Mouse (Mus musculus) hindbrain, embryonic 16.5 days (tissue): ENCODE data around the gene Camta1. TPM values are rescaled to one million over a fixed set of nuclear protein-coding genes. Genes with fewer than 3 reads are reported as not detected.

Experiments
- ATAC-seq: fragments of 200-750 bp; cut with Nextera tagmentation; 2 replicates; pipeline ENCODE4 v1.8.0; 2017; ENCODE audit warnings: moderate TSS enrichment, moderate library complexity
- H3K27ac ChIP-seq: fragments of 300-500 bp; sonication (generic); 2 replicates; pipeline ENCODE4 v1.5.1; 2014; ENCODE audit warnings: low read depth, mild to moderate bottlenecking, control low read depth, low read length, moderate library complexity
- H3K27me3 ChIP-seq: fragments of 300-500 bp; sonication (generic); replicated peaks from 2 replicates; pipeline ENCODE4 v1.6.1; 2014; ENCODE audit warnings: low read length; ENCODE audit not compliant: control insufficient read depth, insufficient read depth
- H3K36me3 ChIP-seq: fragments of 300-500 bp; sonication (generic); 2 replicates; pipeline ENCODE4 v1.6.1; 2014; ENCODE audit warnings: mild to moderate bottlenecking, low read length, moderate library complexity, mixed read lengths; ENCODE audit not compliant: control insufficient read depth, insufficient read depth
- H3K4me1 ChIP-seq: fragments of 300-500 bp; sonication (generic); 2 replicates; pipeline ENCODE4 v1.6.1; 2014; ENCODE audit warnings: low read depth, low read length; ENCODE audit not compliant: control insufficient read depth, insufficient read depth
- H3K4me2 ChIP-seq: fragments of 300-500 bp; sonication (generic); 2 replicates; pipeline ENCODE4 v1.6.1; 2014; ENCODE audit warnings: mild to moderate bottlenecking, low read length, control low read depth, moderate library complexity
- H3K4me3 ChIP-seq: fragments of 300-500 bp; sonication (generic); 2 replicates; pipeline ENCODE4 v1.5.1; 2014; ENCODE audit warnings: mild to moderate bottlenecking, low read length, control low read depth, moderate library complexity
- H3K9ac ChIP-seq: fragments of 300-500 bp; sonication (generic); 2 replicates; pipeline ENCODE4 v1.6.1; 2014; ENCODE audit warnings: low read depth, mild to moderate bottlenecking, control low read depth, low read length, moderate library complexity
- H3K9me3 ChIP-seq: fragments of 300-500 bp; sonication (generic); 2 replicates; pipeline ENCODE4 v1.6.1; 2014; ENCODE audit warnings: mild to moderate bottlenecking, low read length, moderate library complexity; ENCODE audit not compliant: control insufficient read depth
- WGBS: fragments of 180-500 bp; shearing (Covaris S2); extraction: QIAGEN DNeasy Blood & Tissue Kit; methylation state at CpG from one replicate; pipeline ENCODE4 v1.1.7; 2014; 5-methylcytosine and 5-hydroxymethylcytosine counted together
- polyA plus RNA-seq: library from polyadenylated mRNA; unstranded; fragments of >200 nt; fragmentation: Nextera tagmentation; extraction: Ambion mirVana; gene quantifications from 2 replicates; pipeline ENCODE4 v1.2.1, GENCODE M21; 2015

Camta1 gene
- polyA plus RNA-seq, 1 experiment from 2014 or later, result 153 TPM

- Histone ChIP-seq H3K4me1 (peaks cover 9% of the 10 kb centered on the region), H3K27me3 (no peaks in the 10 kb centered on the region), H3K27ac (no peak overlapping the region), H3K36me3 (no peaks in the 10 kb centered on the region), H3K9me3 (no peaks in the 10 kb centered on the region), H3K4me3 (no peak overlapping the region), H3K4me2 (no peak overlapping the region), H3K9ac (no peak overlapping the region)
- ATAC-seq, result no peak
- WGBS, result 43% methylated on average over 7 of the region's 7 CpGs
Observed at GRCm38 (mm10) chr4:151568887-151569286, 292.8 kb downstream of the Camta1 start.

DNA sequence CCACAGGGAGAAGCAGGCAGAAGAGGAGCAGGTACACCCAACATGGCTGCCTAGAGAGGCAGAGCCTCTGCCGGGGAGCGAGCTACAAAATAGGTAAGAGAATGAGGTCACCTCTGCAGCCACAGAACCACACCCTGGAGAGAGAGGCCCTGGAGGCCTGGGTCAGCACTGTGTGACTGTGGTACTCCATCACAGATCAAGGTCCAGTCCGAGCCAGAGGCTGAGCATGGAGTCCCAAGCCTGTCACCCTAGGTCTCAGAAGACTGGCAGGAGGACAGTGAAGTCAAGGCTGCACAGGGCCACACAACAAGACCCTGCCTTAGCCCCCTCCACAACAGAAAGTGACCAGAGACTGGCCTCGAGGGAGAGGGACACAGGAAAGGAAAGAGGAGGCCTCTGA lies 294.6 kb downstream of the Camta1 start:
- H3K27me3 ChIP-seq, result no peaks in the 10 kb centered on the region
- no peaks in the 10 kb centered on the region for H3K9me3 ChIP-seq
- ATAC-seq, result no peak
- no peak overlapping the region; the same call in 1 of the 2 replicates for H3K27ac ChIP-seq
- no peaks in the 10 kb centered on the region for H3K36me3 ChIP-seq
- H3K4me3 ChIP-seq, result no peak overlapping the region
- H3K4me2 ChIP-seq, result no peak overlapping the region
- H3K4me1 ChIP-seq, result peaks cover 9% of the 10 kb centered on the region
- H3K9ac ChIP-seq, result no peak overlapping the region; the same call in 1 of the 2 replicates
- 95% methylated on average over 4 of the region's 4 CpGs for WGBS

DNA sequence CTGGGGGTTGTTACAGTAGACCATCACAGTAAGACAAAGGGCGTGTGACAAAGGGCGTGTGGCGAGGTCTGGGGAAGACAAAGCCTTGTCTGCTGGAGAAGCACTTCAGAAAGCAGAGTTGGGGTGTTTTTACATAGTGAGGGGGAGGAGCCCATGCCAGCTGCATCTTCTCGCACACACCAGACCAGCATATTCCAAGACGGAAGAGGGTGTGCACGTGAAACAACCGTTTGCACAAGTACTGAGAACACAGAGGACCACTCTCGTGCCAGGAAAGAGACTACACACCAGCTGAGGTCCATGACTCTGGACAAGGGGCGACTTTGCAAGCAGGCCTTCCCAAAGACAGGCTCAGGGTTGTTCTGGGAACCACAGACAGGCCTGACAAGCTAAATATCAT lies 306.2 kb downstream of the Camta1 start:
- Histone ChIP-seq H3K4me2 (no peak overlapping the region), H3K27me3 (no peaks in the 10 kb centered on the region), H3K9ac (no peak overlapping the region), H3K4me1 (no peaks in the 10 kb centered on the region; the same call in 1 of the 2 replicates), H3K4me3 (no peak overlapping the region), H3K27ac (no peak overlapping the region), H3K9me3 (no peaks in the 10 kb centered on the region), H3K36me3 (no peaks in the 10 kb centered on the region)
- WGBS, result 75% methylated on average over 9 of the region's 9 CpGs
- ATAC-seq, result no peak

- no peak overlapping the region for H3K4me3 ChIP-seq
- H3K4me2 ChIP-seq, result no peak overlapping the region
- H3K27ac ChIP-seq, result no peak overlapping the region
- ATAC-seq, result no peak
- no peaks in the 10 kb centered on the region for H3K9me3 ChIP-seq
- no peaks in the 10 kb centered on the region for H3K36me3 ChIP-seq
- H3K27me3 ChIP-seq, result no peaks in the 10 kb centered on the region
- WGBS, result 55% methylated on average over 10 of the region's 10 CpGs
- peaks cover 4% of the 10 kb centered on the region; the same call in 1 of the 2 replicates for H3K4me1 ChIP-seq
- no peak overlapping the region for H3K9ac ChIP-seq
Observed at GRCm38 (mm10) chr4:151549523-151549922, 312.2 kb downstream of the Camta1 start.

DNA sequence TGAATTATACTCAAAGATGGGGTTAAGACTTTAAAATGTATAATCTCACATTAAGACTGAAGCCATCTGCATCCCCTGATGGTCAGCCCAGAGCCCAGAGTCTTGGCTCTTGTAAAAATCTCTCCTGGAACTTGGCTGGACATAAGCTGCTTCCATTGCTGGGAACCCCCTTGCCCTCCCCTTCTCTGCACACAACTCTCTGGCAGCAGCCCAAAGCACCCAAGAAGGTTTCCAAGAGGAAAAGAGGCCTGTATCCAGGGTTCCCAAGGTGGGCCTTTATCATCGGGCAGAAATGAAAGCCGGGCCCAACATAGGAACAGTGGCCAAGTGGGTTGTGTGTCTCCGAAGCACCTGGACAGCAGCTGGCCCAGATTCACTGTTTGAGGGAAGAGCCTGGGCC lies 316.2 kb downstream of the Camta1 start:
- no peak for ATAC-seq
- WGBS, result 55% methylated on average over 3 of the region's 3 CpGs
- H3K27me3 ChIP-seq, result no peaks in the 10 kb centered on the region
- H3K4me1 ChIP-seq, result peaks cover 3% of the 10 kb centered on the region; the same call in 1 of the 2 replicates
- no peaks in the 10 kb centered on the region for H3K36me3 ChIP-seq
- H3K4me2 ChIP-seq, result no peak overlapping the region
- H3K9ac ChIP-seq, result no peak overlapping the region
- H3K9me3 ChIP-seq, result no peaks in the 10 kb centered on the region
- H3K27ac ChIP-seq, result no peak overlapping the region
- no peak overlapping the region for H3K4me3 ChIP-seq

- H3K4me2 ChIP-seq, result no peak overlapping the region
- no peak for ATAC-seq
- H3K36me3 ChIP-seq, result no peaks in the 10 kb centered on the region
- peaks cover 8% of the 10 kb centered on the region; the same call in 1 of the 2 replicates for H3K4me1 ChIP-seq
- no peak overlapping the region for H3K27ac ChIP-seq
- H3K9me3 ChIP-seq, result no peaks in the 10 kb centered on the region
- WGBS, result 58% methylated on average over 5 of the region's 5 CpGs
- H3K27me3 ChIP-seq, result no peaks in the 10 kb centered on the region
- no peak overlapping the region for H3K9ac ChIP-seq
- no peak overlapping the region for H3K4me3 ChIP-seq
Observed at GRCm38 (mm10) chr4:151544191-151544590, 317.5 kb downstream of the Camta1 start.

DNA sequence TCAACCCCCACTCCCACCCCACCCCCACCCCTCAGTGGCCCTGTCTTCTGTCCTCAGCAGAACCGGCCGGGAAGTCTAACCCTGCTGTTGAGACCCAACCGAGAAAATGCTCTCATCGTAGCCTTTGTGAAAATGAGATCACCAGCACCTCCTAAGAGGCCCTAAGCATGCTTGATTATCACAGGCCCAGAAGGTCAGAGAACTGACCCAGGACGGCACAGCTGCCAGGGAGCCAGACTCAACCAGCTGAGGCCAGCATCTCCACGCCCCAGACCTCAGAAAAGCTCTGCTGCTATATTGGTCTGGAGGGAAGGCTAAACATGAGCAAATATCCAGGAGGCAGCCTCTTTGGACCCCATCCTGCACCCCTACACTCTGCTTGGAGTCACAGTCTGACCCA lies 321.1 kb downstream of the Camta1 start:
- Histone ChIP-seq H3K27ac (no peak overlapping the region), H3K27me3 (no peaks in the 10 kb centered on the region), H3K4me1 (peaks cover 29% of the 10 kb centered on the region), H3K36me3 (no peaks in the 10 kb centered on the region), H3K4me3 (no peak overlapping the region), H3K9ac (no peak overlapping the region), H3K9me3 (no peaks in the 10 kb centered on the region), H3K4me2 (no peak overlapping the region)
- ATAC-seq, result no peak
- WGBS, result 50% methylated on average over 6 of the region's 6 CpGs

GRCm38 (mm10) chr4:151539881-151540280 lies 321.8 kb downstream of the Camta1 start:
- H3K4me2 ChIP-seq, result no peak overlapping the region
- H3K27ac ChIP-seq, result 0 out of 2 replicates have a peak overlapping the region, but pooled peaks have one; percentile 21
- peak overlapping the region; percentile 28; the same call in 1 of the 2 replicates for H3K9ac ChIP-seq
- H3K4me1 ChIP-seq, result peaks cover 29% of the 10 kb centered on the region
- WGBS, result 69% methylated on average over 5 of the region's 5 CpGs
- no peak overlapping the region for H3K4me3 ChIP-seq
- H3K27me3 ChIP-seq, result no peaks in the 10 kb centered on the region
- no peaks in the 10 kb centered on the region for H3K36me3 ChIP-seq
- no peaks in the 10 kb centered on the region for H3K9me3 ChIP-seq
- no peak for ATAC-seq

DNA sequence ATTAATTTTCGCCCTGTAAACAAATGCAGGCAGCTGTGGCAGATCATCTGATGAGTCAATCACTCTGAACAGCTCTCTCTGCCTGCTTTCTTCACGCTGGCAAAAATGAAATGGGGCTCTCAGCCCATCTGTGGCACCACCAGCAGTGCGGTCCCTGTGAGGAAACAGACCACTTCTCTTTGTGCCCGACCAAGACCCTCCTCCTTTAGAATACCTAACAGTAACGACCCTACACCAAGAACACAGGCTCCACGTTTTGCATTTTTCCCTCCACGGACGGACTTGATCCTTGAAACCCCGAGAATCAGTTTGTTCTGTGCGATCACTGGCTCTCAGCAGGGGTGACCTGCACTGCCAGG lies 322.5 kb downstream of the Camta1 start:
- Histone ChIP-seq H3K27me3 (no peaks in the 10 kb centered on the region), H3K9ac (peak overlapping the region; percentile 25; the same call in 1 of the 2 replicates), H3K4me2 (no peak overlapping the region), H3K36me3 (no peaks in the 10 kb centered on the region), H3K9me3 (no peaks in the 10 kb centered on the region), H3K27ac (peak overlapping the region; percentile 21; the same call in 1 of the 2 replicates), H3K4me1 (peaks cover 29% of the 10 kb centered on the region), H3K4me3 (no peak overlapping the region)
- 44% methylated on average over 10 of the region's 10 CpGs for WGBS
- ATAC-seq, result peak; percentile 2; the same call in 1 of the 2 replicates
